Mouse (Mus musculus) heart, embryonic 13.5 days (tissue): ENCODE data around the gene Gm3642. TPM values are rescaled to one million over a fixed set of nuclear protein-coding genes. Genes with fewer than 3 reads are reported as not detected.
"Not testable (repeated sequence)": the region's sequence is repeated elsewhere in the genome, so short reads cannot be mapped to it uniquely, and the experiment has no call there.

Experiments used
- ATAC-seq: fragments of 200-750 bp; cut with Nextera tagmentation; 2 replicates; pipeline ENCODE4 v1.8.0; 2017; ENCODE audit warnings: moderate TSS enrichment; ENCODE audit not compliant: insufficient number of reproducible peaks, low FRiP score, low TSS enrichment; ENCODE audit errors: extremely low read depth
- H3K27ac ChIP-seq: fragments of 300-500 bp; sonication (generic); replicated peaks from 2 replicates; pipeline ENCODE4 v1.5.1; 2015; ENCODE audit warnings: moderate library complexity, mild to moderate bottlenecking, inconsistent platforms
- H3K27me3 ChIP-seq: fragments of 300-500 bp; sonication (generic); replicated peaks from 2 replicates; pipeline ENCODE4 v1.6.1; 2015; ENCODE audit warnings: mild to moderate bottlenecking, inconsistent platforms
- H3K36me3 ChIP-seq: fragments of 300-500 bp; sonication (generic); 2 replicates; pipeline ENCODE4 v1.6.1; 2015; ENCODE audit warnings: mild to moderate bottlenecking, inconsistent platforms
- H3K4me1 ChIP-seq: fragments of 300-500 bp; sonication (generic); 2 replicates; pipeline ENCODE4 v1.6.1; 2015; ENCODE audit warnings: inconsistent platforms
- H3K4me2 ChIP-seq: fragments of 300-500 bp; sonication (generic); 2 replicates; pipeline ENCODE4 v1.6.1; 2015; ENCODE audit warnings: inconsistent platforms, mild to moderate bottlenecking, moderate library complexity
- H3K4me3 ChIP-seq: fragments of 300-500 bp; sonication (generic); 2 replicates; pipeline ENCODE4 v1.5.1; 2015; ENCODE audit warnings: moderate library complexity, mild to moderate bottlenecking, inconsistent platforms
- H3K9ac ChIP-seq: fragments of 300-500 bp; sonication (generic); 2 replicates; pipeline ENCODE4 v1.6.1; 2015; ENCODE audit warnings: inconsistent platforms, mild to moderate bottlenecking, moderate library complexity
- H3K9me3 ChIP-seq: fragments of 300-500 bp; sonication (generic); 2 replicates; pipeline ENCODE4 v1.6.1; 2016; ENCODE audit warnings: inconsistent platforms
- WGBS: fragments of 180-500 bp; shearing (Covaris S2); methylation state at CpG from one replicate; pipeline ENCODE4 v1.1.7; 2015; ENCODE audit warnings: mixed read lengths; 5-methylcytosine and 5-hydroxymethylcytosine counted together
- polyA plus RNA-seq: library from polyadenylated mRNA; unstranded; fragments of >200 nt; fragmentation: Nextera tagmentation; extraction: Ambion mirVana; gene quantifications from 2 replicates; pipeline ENCODE4 v1.2.1, GENCODE M21; 2015

Gm3642 gene
- polyA plus RNA-seq: not detected in 2 replicates

DNA sequence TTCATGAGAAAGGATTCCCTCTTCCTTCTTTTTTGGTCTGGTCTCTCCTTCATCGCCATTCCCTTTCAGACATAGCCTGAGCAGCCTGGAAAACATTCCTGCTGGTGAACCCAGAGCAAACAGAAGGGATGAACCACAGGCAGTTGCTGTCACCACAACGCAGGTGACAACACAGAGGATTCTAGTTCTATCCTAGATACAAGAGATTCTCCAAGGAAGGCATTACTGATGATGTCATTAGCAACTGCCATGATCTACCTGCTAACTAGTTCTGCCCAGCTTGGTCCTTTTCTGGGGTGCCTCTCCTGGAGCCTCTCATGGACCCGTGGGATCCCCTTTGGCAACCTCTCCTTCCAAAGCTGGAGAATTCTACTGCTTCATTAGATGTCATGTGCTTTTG, at the start of gene Gm3642:
TSS of gene Gm3642 (minus strand) at position 101 of the 400 bp plus-strand sequence.
- not testable (repeated sequence) for H3K27me3 ChIP-seq, H3K4me1 ChIP-seq, H3K9me3 ChIP-seq, H3K4me3 ChIP-seq, H3K27ac ChIP-seq, H3K36me3 ChIP-seq, H3K9ac ChIP-seq, H3K4me2 ChIP-seq, ATAC-seq
- WGBS: no CpG with 5 or more reads among the region's 3 CpGs

GRCm38 (mm10) chr14:6889521-6890012, 49.5 kb upstream of the Gm3642 start, which contains the start of gene Gm3667:
TSS of gene Gm3667 (minus strand) at chr14:6889962.
- not testable (repeated sequence) for H3K4me1 ChIP-seq, H3K36me3 ChIP-seq, H3K27me3 ChIP-seq, H3K9me3 ChIP-seq, ATAC-seq, H3K27ac ChIP-seq
- peak within 1 kb of the TSS; percentile 47; the same call in 1 of the 2 replicates for H3K9ac ChIP-seq
- 2% methylated on average over 16 of the region's 43 CpGs for WGBS
- peak within 1 kb of the TSS; percentile 49 for H3K4me3 ChIP-seq
- peak within 1 kb of the TSS; percentile 69 for H3K4me2 ChIP-seq

GRCm38 (mm10) chr14:6888811-6889210, 48.7 kb upstream of the Gm3642 start:
- not testable (repeated sequence) for H3K27ac ChIP-seq, H3K4me1 ChIP-seq, H3K9me3 ChIP-seq, H3K9ac ChIP-seq, ATAC-seq, H3K36me3 ChIP-seq, H3K27me3 ChIP-seq
- Histone ChIP-seq H3K4me3 (peak overlapping the region; percentile 49; the same call in 1 of the 2 replicates), H3K4me2 (peak overlapping the region; percentile 69)
- WGBS: 14% methylated on average over 4 of the region's 5 CpGs

DNA sequence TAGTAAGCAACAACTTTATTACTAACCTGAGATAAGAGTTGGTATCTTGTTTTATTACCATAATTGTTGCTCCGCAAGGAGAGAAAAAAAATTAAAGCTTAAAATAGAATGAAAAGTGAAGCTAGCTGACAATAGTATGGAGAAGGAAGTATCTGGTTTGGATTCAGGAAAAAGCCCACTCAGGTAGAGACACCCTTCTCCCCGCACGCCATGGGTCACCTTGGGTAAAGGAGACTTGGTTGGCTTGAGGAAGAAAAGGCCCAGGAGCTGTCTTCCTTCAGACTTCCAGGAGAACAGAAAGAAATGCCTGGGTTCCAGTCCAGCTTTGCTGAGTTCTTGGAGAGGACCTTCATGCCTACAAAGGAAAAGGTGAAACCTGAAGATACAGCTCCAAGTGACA, 16.8 kb downstream of the Gm3642 start:
- not testable (repeated sequence) for H3K4me2 ChIP-seq, ATAC-seq, H3K4me1 ChIP-seq

More for the DNA sequence above, 16.8 kb downstream of the Gm3642 start:
- not testable (repeated sequence) for H3K9ac ChIP-seq, H3K27ac ChIP-seq, H3K36me3 ChIP-seq, H3K4me3 ChIP-seq, H3K9me3 ChIP-seq, H3K27me3 ChIP-seq
- WGBS: 85% methylated on average over 3 of the region's 3 CpGs

Other genes starting within 250 kb of the Gm3642 start
- 0.74 and 0.82 TPM in 2 replicates for gene Gm3629, start 249.7 kb downstream of the Gm3642 start, polyA plus RNA-seq
- not detected in 2 replicates for gene Gm3460, start 217.9 kb downstream of the Gm3642 start, polyA plus RNA-seq
- gene Gm10251, start 156.1 kb downstream of the Gm3642 start, polyA plus RNA-seq: 0.23 and 0.25 TPM in 2 replicates
- gene Gm8050, start 120.1 kb downstream of the Gm3642 start, polyA plus RNA-seq: not detected in 2 replicates
- gene Gm3636, start 98.0 kb downstream of the Gm3642 start, polyA plus RNA-seq: 9.2 and 10.4 TPM in 2 replicates
- not detected in 2 replicates for gene Gm8362, start 65.9 kb downstream of the Gm3642 start, polyA plus RNA-seq
- 0.89 and 0.92 TPM in 2 replicates for gene Gm3667, start 49.7 kb upstream of the Gm3642 start, polyA plus RNA-seq
- gene Gm6356, start 133.5 kb upstream of the Gm3642 start, polyA plus RNA-seq: not detected in 2 replicates
- 0.18 and 0.21 TPM in 2 replicates for gene Gm10406, start 187.1 kb upstream of the Gm3642 start, polyA plus RNA-seq
- not detected in 2 replicates for gene Gm3685, start 204.7 kb upstream of the Gm3642 start, polyA plus RNA-seq